Mouse (Mus musculus) lung, adult 2 months (tissue): ENCODE results near the gene Rims1. TPM values are rescaled to one million over a fixed set of nuclear protein-coding genes. Genes with fewer than 3 reads are reported as not detected.

Source experiments
- DNase-seq: peaks from one replicate; pipeline ENCODE4 v3.0.0; 2022
- H3K4me1 ChIP-seq: fragments of 200-500 bp; 2 replicates; pipeline ENCODE4 v1.6.1; 2011; ENCODE audit warnings: low read length; ENCODE audit not compliant: control insufficient read depth, insufficient read depth
- H3K4me3 ChIP-seq: fragments of 200-500 bp; replicated peaks from 2 replicates; pipeline ENCODE3; 2011; ENCODE audit warnings: low read depth, mild to moderate bottlenecking, control low read depth, low read length; ENCODE audit errors: extremely low read depth
- CTCF ChIP-seq: fragments of 200-500 bp; IDR thresholded peaks from 2 replicates; pipeline ENCODE4 v1.5.1; 2011; ENCODE audit warnings: mild to moderate bottlenecking, low read length, control low read depth; ENCODE audit not compliant: insufficient read depth
- POLR2A ChIP-seq: fragments of 200-500 bp; IDR thresholded peaks from 2 replicates; pipeline ENCODE4 v1.6.1; 2011; ENCODE audit warnings: low read depth, mild to moderate bottlenecking, control low read depth, low read length, borderline replicate concordance; ENCODE audit errors: extremely low read depth
- WGBS: fragments of 180-500 bp; shearing (Covaris S2); methylation state at CpG from one replicate; pipeline ENCODE4 v1.1.7; 2018; 5-methylcytosine and 5-hydroxymethylcytosine counted together
- polyA plus RNA-seq: library from polyadenylated mRNA; depleted of rRNA; stranded (reverse); fragments of >200 nt; gene quantifications from 2 replicates; pipeline ENCODE4 v1.2.3, GENCODE M21; 2012

Rims1 gene
- polyA plus RNA-seq, 1 experiment, result 0.13 TPM

DNA sequence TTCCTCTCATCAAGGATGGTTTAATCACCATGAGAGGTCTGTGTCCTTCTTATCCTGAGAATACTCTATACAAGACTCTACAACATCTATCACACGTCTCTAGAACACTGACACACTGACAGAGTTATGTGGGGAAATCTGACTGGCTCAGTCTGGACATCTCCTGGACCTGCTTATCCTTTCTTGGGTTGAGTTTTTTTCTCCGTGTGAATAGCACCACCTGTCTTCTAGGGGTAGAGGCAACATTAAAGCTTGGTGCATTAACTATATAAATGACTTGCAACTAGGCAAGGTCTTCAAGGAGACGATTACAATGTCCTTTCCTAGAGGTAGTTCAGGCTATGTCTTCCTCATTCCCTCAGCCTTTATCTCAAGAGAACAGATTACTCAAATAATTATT is 540.3 kb downstream of the Rims1 start:
- no peak for DNase-seq
- no peak overlapping the region for H3K4me3 ChIP-seq
- no peaks in the 10 kb centered on the region for H3K4me1 ChIP-seq
- 47% methylated on average over 3 of the region's 3 CpGs for WGBS
- TF ChIP-seq POLR2A (no peak), CTCF (no peak)

DNA sequence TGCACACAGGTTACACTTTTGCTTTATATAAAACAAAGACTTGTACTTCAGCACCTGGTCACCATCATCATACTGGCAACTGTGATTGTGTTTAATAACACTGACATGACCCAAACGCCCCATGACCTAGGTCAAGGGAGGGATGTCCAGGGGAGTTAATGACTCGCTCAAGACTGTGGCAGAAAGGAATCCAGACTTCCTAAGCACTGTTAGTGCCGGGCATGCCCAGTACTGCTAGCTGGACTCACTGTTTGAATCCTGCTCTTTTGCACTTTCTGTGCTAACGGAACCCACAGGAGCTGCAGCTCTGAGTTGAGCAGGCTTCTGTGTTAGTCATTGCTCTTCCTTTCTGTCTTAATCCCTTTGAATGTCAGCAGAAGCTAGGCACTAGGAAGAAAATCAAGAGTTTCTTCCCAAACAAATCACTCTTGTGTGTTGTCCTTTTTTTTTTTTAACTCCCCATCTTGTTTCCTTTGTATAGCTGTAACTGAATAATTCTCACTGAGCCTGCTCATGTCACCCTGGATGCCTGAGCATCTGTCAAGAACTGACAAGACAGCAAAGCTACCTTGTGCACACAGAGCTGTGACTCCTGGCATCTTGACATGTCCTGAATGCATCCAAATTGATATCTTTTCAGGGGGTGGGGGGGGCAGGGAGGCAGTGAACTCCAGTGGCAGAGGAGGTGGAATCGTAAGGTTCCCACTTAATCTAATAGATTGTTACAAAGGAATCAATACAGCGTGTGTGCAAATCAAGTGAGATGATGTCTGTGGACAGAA is 543.4 kb downstream of the Rims1 start:
- no peak for TF ChIP-seq CTCF
- TF ChIP-seq POLR2A, result no peak
- 48% methylated on average over 6 of the region's 6 CpGs for WGBS
- DNase-seq, result no peak
- H3K4me1 ChIP-seq, result no peaks in the 10 kb centered on the region
- H3K4me3 ChIP-seq, result no peak overlapping the region

DNA sequence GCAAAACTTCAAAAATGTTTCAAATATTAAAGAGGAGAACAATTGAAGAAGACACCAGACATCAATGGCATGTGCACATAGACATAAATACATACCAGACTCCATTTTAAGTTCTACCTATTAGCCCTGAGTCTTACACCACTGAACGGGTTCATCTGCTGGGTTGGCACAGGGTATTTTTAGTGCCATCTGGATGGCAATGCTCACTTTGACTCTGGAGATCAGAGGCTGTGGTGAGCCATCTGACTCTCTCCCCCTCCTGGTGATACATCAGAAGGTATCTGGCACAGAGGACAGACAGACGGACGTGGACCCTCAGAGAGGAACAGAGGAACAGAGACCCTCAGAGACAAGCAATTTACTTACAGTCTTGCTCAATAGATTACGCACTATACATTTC is 544.1 kb downstream of the Rims1 start:
- Histone ChIP-seq H3K4me3 (no peak overlapping the region), H3K4me1 (no peaks in the 10 kb centered on the region)
- no peak for TF ChIP-seq CTCF
- no peak for TF ChIP-seq POLR2A
- WGBS, result 72% methylated on average over 4 of the region's 4 CpGs
- no peak for DNase-seq

DNA sequence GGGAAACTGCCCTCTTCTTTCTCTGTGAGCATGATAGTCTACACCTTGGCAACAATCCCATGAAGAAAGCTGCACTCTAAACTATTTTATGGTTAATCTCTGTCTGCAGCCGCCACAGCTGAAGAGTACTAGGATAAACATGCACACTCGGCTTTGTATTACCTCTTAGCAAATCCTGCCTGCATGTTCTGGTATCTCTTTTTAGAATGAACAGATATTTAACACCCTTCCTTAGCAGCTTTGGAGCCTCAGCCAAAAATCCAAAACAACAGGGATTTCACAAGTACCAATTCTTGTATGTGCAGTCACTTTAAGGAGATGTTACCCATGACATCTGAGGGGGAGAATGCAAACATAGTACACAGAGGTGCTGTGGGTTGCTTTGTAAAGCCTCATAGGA is 545.5 kb downstream of the Rims1 start:
- WGBS, result 76% methylated on average over 2 of the region's 2 CpGs
- no peaks in the 10 kb centered on the region for H3K4me1 ChIP-seq
- TF ChIP-seq POLR2A (no peak), CTCF (no peak)
- no peak for DNase-seq
- no peak overlapping the region for H3K4me3 ChIP-seq

DNA sequence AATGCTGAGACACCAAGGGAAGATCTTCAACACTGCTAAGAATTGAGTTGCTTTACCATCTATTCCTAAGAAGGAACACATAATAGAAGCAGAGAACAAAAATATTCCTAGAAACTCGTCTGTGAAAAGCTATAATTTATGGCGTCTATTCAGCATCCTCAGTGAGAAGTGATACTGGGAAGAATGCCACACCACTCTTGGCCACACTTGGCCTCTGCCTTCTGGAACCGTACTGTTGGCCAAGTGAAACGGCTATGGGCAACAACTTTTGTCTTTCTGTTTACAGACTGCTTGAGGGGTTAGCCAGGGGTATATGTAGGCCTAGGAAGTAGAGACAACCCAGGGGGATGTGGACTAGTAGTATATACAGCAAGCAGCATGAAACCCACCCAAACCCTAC is 547.4 kb downstream of the Rims1 start:
- Histone ChIP-seq H3K4me3 (no peak overlapping the region), H3K4me1 (no peaks in the 10 kb centered on the region)
- WGBS, result 49% methylated on average over 4 of the region's 4 CpGs
- no peak for TF ChIP-seq POLR2A
- no peak for TF ChIP-seq CTCF
- DNase-seq, result no peak

DNA sequence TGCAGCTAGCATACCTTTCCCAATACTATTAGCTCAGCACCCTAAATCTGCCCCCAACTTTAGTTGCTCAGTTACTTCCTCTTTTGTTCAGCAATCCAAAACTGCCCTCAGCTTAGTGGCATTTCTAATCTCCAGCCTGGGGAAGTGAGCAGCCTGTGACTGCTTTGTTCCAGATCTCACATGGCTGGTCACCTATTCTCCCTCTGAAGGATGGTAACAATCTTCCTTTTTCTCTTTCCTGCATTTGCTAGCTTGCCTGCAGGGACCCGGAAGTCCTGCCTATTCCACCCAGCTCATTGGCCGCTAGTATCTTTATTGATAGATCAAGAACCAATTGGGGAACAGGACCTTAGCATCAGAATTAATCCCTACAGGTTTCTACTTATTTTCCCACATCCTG is 551.5 kb downstream of the Rims1 start:
- 73% methylated on average over 2 of the region's 2 CpGs for WGBS
- DNase-seq, result no peak
- TF ChIP-seq CTCF (no peak), POLR2A (no peak)
- H3K4me1 ChIP-seq, result no peaks in the 10 kb centered on the region
- H3K4me3 ChIP-seq, result no peak overlapping the region

DNA sequence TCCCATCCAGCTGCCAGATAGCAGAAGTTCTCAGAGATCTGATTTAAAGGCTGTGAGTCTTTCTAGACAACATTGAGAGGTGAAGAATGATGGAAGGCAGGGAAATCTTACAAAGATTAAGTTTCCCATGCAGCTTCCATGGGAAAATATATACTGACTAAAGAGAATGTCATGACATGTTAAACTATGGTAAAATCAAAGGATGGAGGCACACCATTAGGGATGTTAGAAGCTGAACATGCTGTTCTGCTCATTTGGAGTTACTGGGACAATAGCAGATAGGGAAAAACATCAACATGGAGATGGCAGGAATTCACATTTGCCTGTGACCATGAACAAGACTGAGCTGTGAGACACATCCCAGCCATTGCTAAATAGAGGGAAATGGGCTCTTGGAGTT is 552.9 kb downstream of the Rims1 start:
- TF ChIP-seq CTCF, result no peak
- TF ChIP-seq POLR2A, result no peak
- H3K4me3 ChIP-seq, result no peak overlapping the region
- no peaks in the 10 kb centered on the region for H3K4me1 ChIP-seq
- no peak for DNase-seq

DNA sequence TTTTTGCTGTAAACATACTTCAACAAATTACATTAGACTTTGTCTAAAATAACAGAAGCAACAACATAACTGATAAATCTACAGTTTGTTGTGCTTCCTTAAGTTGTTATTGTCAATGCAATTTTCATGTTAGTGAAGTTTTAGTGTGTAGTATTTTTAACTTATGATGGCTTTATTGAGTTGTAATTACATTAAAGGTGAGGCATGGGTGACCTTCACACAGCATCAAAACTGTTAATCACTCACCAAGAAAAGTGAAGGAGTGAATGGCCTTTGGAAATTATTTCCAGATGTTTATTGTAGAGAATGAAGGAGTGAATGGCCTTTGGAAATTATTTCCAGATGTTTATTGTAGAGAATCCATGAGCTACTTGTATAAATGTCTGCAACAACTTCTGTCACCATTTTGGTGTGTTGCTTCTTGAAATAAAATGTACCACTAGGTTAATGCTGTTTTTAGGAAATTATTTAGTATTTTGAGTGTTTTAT is 556.9 kb downstream of the Rims1 start:
- TF ChIP-seq CTCF (no peak), POLR2A (no peak)
- DNase-seq, result no peak
- H3K4me3 ChIP-seq, result no peak overlapping the region
- H3K4me1 ChIP-seq, result no peaks in the 10 kb centered on the region

DNA sequence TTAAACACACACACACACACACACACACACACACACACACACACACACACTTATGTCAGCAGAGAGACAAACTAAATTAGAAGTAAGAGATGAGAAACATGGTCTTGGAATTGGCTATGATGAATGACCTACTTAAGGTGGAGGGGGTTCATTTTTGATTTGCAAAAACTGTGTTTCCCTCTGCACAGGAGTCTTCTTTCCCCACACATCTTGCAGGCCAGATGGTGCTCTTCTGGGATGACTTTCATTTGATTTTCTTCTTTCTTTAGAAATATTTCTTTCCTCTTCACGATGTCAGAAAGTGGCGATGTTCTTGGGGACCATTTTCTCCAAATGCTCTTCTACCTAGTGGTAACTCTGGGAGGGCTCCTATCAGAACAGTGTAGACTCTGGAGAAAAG is 560.0 kb downstream of the Rims1 start:
- TF ChIP-seq CTCF (no peak), POLR2A (no peak)
- Histone ChIP-seq H3K4me1 (no peaks in the 10 kb centered on the region), H3K4me3 (no peak overlapping the region)
- 92% methylated on average over 2 of the region's 2 CpGs for WGBS
- no peak for DNase-seq
